Mouse (Mus musculus): ENCODE data around the gene Stk38. TPM values are rescaled to one million over a fixed set of nuclear protein-coding genes. Genes with fewer than 3 reads are reported as not detected.

Gene Stk38
- polyA plus RNA-seq, 1 experiment from 2014 or later = 82.1 TPM

- Histone ChIP-seq H3K9me3 (replicated peaks) (no peaks in the 10 kb centered on the region), H3K9ac (replicated peaks) (no peak overlapping the region), H3K27ac (replicated peaks) (no peak overlapping the region), H3K4me2 (0 out of 2 replicates have a peak overlapping the region, but pooled peaks have one; percentile 21), H3K36me3 (no peaks in the 10 kb centered on the region), H3K27me3 (replicated peaks) (0 out of 2 replicates have a peak, but pooled peaks cover 3% of the 10 kb centered on the region), H3K4me1 (peaks cover 19% of the 10 kb centered on the region), H3K4me3 (replicated peaks) (no peak overlapping the region)
- no peak for ATAC-seq (ENCODE audit: low FRiP score)
- 19% methylated on average over 15 of the region's 15 CpGs for WGBS
Observed at GRCm38 (mm10) chr17:29022230-29022819, 14.5 kb upstream of the Stk38 start.

- Histone ChIP-seq H3K36me3 (no peaks in the 10 kb centered on the region), H3K9me3 (replicated peaks) (no peaks in the 10 kb centered on the region), H3K4me3 (replicated peaks) (no peak overlapping the region), H3K27ac (replicated peaks) (no peak overlapping the region), H3K4me1 (peaks cover 18% of the 10 kb centered on the region), H3K27me3 (replicated peaks) (0 out of 2 replicates have a peak, but pooled peaks cover 3% of the 10 kb centered on the region), H3K9ac (replicated peaks) (no peak overlapping the region), H3K4me2 (no peak overlapping the region)
- ATAC-seq (ENCODE audit: low FRiP score) = no peak
Observed at GRCm38 (mm10) chr17:29020444-29020843, 12.6 kb upstream of the Stk38 start.

DNA sequence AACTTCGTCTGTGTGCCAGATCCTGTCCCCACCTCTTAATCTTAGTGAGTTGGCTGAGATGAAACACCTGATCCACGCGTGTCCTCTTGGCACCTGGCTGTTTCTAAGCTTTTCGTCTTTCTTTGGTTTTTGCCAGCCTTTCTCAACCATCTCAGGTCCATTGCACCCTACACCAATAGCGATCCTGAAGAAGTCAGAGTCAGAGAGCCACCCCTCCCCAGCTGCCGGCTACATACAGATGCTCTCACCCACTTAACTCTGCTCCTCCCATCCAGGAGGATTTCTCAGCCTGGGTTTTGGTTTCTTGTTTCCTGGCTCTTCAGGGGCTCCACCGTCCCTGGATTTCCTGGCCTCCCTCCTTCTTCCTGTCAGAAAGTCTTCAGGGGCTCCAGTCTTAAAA is 11.6 kb upstream of the Stk38 start:
- ATAC-seq (ENCODE audit: low FRiP score) = no peak
- no peaks in the 10 kb centered on the region for H3K9me3 ChIP-seq (replicated peaks)
- no peak overlapping the region for H3K9ac ChIP-seq (replicated peaks)
- no peak overlapping the region for H3K4me3 ChIP-seq (replicated peaks)
- no peak overlapping the region for H3K4me2 ChIP-seq
- H3K27ac ChIP-seq (replicated peaks) = no peak overlapping the region
- no peaks in the 10 kb centered on the region for H3K36me3 ChIP-seq
- WGBS = 88% methylated on average over 7 of the region's 7 CpGs
- H3K27me3 ChIP-seq (replicated peaks) = 0 out of 2 replicates have a peak, but pooled peaks cover 3% of the 10 kb centered on the region
- H3K4me1 ChIP-seq = peaks cover 8% of the 10 kb centered on the region

- WGBS = 57% methylated on average over 11 of the region's 11 CpGs
- Histone ChIP-seq H3K27ac (replicated peaks) (no peak overlapping the region), H3K4me2 (no peak overlapping the region), H3K36me3 (no peaks in the 10 kb centered on the region), H3K4me1 (0 out of 2 replicates have a peak, but pooled peaks cover 4% of the 10 kb centered on the region), H3K9ac (replicated peaks) (no peak overlapping the region), H3K27me3 (replicated peaks) (no peaks in the 10 kb centered on the region), H3K9me3 (replicated peaks) (no peaks in the 10 kb centered on the region), H3K4me3 (replicated peaks) (no peak overlapping the region)
- no peak for ATAC-seq (ENCODE audit: low FRiP score)
Observed at GRCm38 (mm10) chr17:29018292-29018984, 10.6 kb upstream of the Stk38 start.

DNA sequence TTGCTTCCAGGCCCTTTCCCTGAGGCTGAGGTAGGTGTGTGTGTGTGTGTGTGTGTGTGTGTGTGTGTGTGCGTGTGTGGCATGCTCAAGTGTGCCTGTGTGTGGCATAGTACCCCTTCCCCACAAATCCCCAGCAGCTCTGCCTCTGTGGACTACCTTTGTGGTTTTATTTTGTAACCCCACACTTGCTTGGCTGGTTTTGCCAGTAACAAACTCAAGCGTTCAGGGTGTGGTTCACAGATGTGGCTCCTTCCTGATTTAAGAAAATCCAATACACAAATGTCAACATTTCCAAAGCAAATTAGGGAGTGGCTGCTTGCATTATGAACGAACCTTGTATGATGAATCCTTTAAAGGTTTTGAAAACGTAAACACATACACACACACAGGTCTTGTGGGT is 8.9 kb upstream of the Stk38 start:
- Histone ChIP-seq H3K27me3 (replicated peaks) (no peaks in the 10 kb centered on the region), H3K4me3 (replicated peaks) (no peak overlapping the region), H3K9me3 (replicated peaks) (no peaks in the 10 kb centered on the region), H3K36me3 (no peaks in the 10 kb centered on the region), H3K9ac (replicated peaks) (no peak overlapping the region), H3K4me2 (no peak overlapping the region), H3K4me1 (no peaks in the 10 kb centered on the region), H3K27ac (replicated peaks) (no peak overlapping the region)
- WGBS = 90% methylated on average over 4 of the region's 4 CpGs
- ATAC-seq (ENCODE audit: low FRiP score) = no peak

DNA sequence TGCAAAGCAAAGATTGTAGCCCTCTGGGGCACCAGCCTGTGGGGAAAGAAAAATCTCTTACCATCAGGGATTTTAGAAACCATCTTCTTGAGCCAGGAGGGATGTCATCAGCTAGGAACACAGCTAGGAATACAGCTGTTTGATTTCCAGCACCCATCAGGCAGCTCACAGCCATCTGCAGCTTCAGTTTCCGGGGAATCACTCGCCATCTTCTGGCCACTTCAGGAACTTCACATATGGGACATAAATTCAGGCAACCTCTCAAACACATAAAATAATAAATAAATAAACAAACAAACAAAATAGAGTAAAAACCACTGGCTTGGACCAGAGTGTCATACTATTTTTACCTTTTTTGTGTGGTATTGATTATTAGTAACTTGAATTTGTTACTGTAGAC is 7.8 kb upstream of the Stk38 start:
- no peak for ATAC-seq (ENCODE audit: low FRiP score)
- no peaks in the 10 kb centered on the region for H3K36me3 ChIP-seq

DNA sequence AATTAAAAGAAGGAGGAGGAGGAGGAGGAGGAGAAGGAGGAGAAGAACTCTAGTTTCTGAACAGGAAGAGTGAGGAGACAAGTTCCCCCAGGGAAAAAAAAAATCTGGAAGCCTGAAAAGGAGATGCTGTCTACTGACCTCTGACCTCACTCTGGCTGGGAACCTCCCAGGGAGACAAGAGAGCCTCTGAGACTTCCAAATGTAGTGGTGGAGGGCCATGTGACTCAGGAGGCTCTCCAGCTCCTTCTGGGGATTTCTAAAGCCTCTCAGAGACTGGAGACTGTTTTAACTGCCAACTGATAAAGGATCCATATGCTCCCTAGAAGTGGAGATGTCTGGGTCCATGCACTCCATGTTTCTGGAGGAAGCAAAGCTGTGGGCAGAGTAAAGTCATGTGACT is 6.4 kb upstream of the Stk38 start:
- H3K9me3 ChIP-seq (replicated peaks) = no peaks in the 10 kb centered on the region
- H3K4me3 ChIP-seq (replicated peaks) = no peak overlapping the region
- no peaks in the 10 kb centered on the region for H3K4me1 ChIP-seq
- no peaks in the 10 kb centered on the region for H3K27me3 ChIP-seq (replicated peaks)
- ATAC-seq (ENCODE audit: low FRiP score) = no peak
- H3K27ac ChIP-seq (replicated peaks) = no peak overlapping the region
- no peak overlapping the region for H3K4me2 ChIP-seq
- H3K9ac ChIP-seq (replicated peaks) = no peak overlapping the region
- H3K36me3 ChIP-seq = no peaks in the 10 kb centered on the region

More for the DNA sequence above, 7.8 kb upstream of the Stk38 start:
- H3K4me1 ChIP-seq = no peaks in the 10 kb centered on the region
- no peak overlapping the region for H3K27ac ChIP-seq (replicated peaks)
- H3K9me3 ChIP-seq (replicated peaks) = no peaks in the 10 kb centered on the region
- WGBS = 17% methylated on average over 2 of the region's 2 CpGs
- H3K9ac ChIP-seq (replicated peaks) = no peak overlapping the region
- H3K27me3 ChIP-seq (replicated peaks) = no peaks in the 10 kb centered on the region
- H3K4me2 ChIP-seq = no peak overlapping the region
- H3K4me3 ChIP-seq (replicated peaks) = no peak overlapping the region

GRCm38 (mm10) chr17:29009181-29009580 is 1.4 kb upstream of the Stk38 start:
- Histone ChIP-seq H3K4me1 (peaks cover 30% of the 10 kb centered on the region), H3K36me3 (no peaks in the 10 kb centered on the region), H3K4me2 (no peak overlapping the region), H3K9ac (replicated peaks) (no peak overlapping the region), H3K27me3 (replicated peaks) (no peaks in the 10 kb centered on the region), H3K4me3 (replicated peaks) (no peak overlapping the region), H3K27ac (replicated peaks) (no peak overlapping the region), H3K9me3 (replicated peaks) (no peaks in the 10 kb centered on the region)
- 90% methylated on average over 4 of the region's 4 CpGs for WGBS
- ATAC-seq (ENCODE audit: low FRiP score) = no peak

- WGBS = 15% methylated on average over 8 of the region's 8 CpGs
- no peak for ATAC-seq (ENCODE audit: low FRiP score)
- H3K9ac ChIP-seq (replicated peaks) = peak overlapping the region; percentile 93
- H3K4me3 ChIP-seq (replicated peaks) = peak overlapping the region; percentile 96
- H3K4me2 ChIP-seq = peak overlapping the region; percentile 71
- H3K36me3 ChIP-seq = no peaks in the 10 kb centered on the region
- H3K27me3 ChIP-seq (replicated peaks) = no peaks in the 10 kb centered on the region
- H3K27ac ChIP-seq (replicated peaks) = peak overlapping the region; percentile 94
- H3K9me3 ChIP-seq (replicated peaks) = no peaks in the 10 kb centered on the region
- peaks cover 30% of the 10 kb centered on the region for H3K4me1 ChIP-seq
Observed at GRCm38 (mm10) chr17:29008326-29008650, 493 bp upstream of the Stk38 start.

GRCm38 (mm10) chr17:29007243-29007640 is 553 bp downstream of the Stk38 start:
- ATAC-seq (ENCODE audit: low FRiP score) = peak; percentile 60
- WGBS = 0% methylated on average over 19 of the region's 19 CpGs
- peak overlapping the region; percentile 71 for H3K4me2 ChIP-seq

DNA sequence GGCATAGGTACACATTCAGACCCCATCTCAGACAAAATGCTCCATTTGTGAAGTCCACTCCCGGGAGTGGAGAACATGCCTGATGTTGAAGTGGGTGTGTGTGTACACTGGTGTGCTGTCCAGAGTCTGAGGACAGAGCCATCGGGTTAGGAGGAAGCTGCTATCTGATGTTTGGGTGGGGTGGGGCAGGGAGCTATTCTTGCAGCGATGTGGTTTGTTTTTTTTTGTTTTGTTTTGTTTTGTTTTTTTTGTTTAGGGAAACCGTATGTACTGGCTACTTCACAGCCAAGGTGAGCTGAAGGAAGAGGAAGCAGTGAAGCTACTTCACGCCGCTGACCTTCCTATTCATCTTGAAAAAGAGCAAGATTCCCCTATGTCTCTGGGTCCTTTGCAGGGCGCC is 983 bp downstream of the Stk38 start:
- Histone ChIP-seq H3K4me2 (peak overlapping the region; percentile 71), H3K4me3 (replicated peaks) (peak overlapping the region; percentile 96), H3K27me3 (replicated peaks) (no peaks in the 10 kb centered on the region), H3K9me3 (replicated peaks) (no peaks in the 10 kb centered on the region), H3K9ac (replicated peaks) (peak overlapping the region; percentile 93), H3K27ac (replicated peaks) (peak overlapping the region; percentile 94), H3K4me1 (peaks cover 30% of the 10 kb centered on the region), H3K36me3 (no peaks in the 10 kb centered on the region)
- WGBS = 7% methylated on average over 7 of the region's 7 CpGs
- no peak for ATAC-seq (ENCODE audit: low FRiP score)

More at GRCm38 (mm10) chr17:29007243-29007640, 553 bp downstream of the Stk38 start:
- H3K9me3 ChIP-seq (replicated peaks) = no peaks in the 10 kb centered on the region
- no peaks in the 10 kb centered on the region for H3K27me3 ChIP-seq (replicated peaks)
- peaks cover 30% of the 10 kb centered on the region for H3K4me1 ChIP-seq
- peak overlapping the region; percentile 96 for H3K4me3 ChIP-seq (replicated peaks)
- H3K27ac ChIP-seq (replicated peaks) = peak overlapping the region; percentile 94
- H3K9ac ChIP-seq (replicated peaks) = peak overlapping the region; percentile 93
- no peaks in the 10 kb centered on the region for H3K36me3 ChIP-seq

- H3K9me3 ChIP-seq (replicated peaks) = no peaks in the 10 kb centered on the region
- H3K27ac ChIP-seq (replicated peaks) = no peak overlapping the region
- no peak overlapping the region for H3K4me3 ChIP-seq (replicated peaks)
- H3K36me3 ChIP-seq = peaks cover 11% of the 10 kb centered on the region
- H3K4me2 ChIP-seq = peak overlapping the region; percentile 71
- 82% methylated on average over 3 of the region's 3 CpGs for WGBS
- no peak overlapping the region for H3K9ac ChIP-seq (replicated peaks)
- ATAC-seq (ENCODE audit: low FRiP score) = no peak
- no peaks in the 10 kb centered on the region for H3K27me3 ChIP-seq (replicated peaks)
- H3K4me1 ChIP-seq = peaks cover 30% of the 10 kb centered on the region
Observed at GRCm38 (mm10) chr17:29005002-29005401, 2.8 kb downstream of the Stk38 start.
